Mouse (Mus musculus) embryonic facial prominence, embryonic 10.5 days (tissue): ENCODE data around the gene Rap1gap. TPM values are rescaled to one million over a fixed set of nuclear protein-coding genes. Genes with fewer than 3 reads are reported as not detected.
A peak's percentile ranks its signal among the peaks of the same experiment; 100 is the strongest.

ENCODE experiments used
- DNase-seq: peaks from one replicate; pipeline ENCODE4 v3.0.0-alpha.2; 2017; ENCODE audit warnings: low spot score
- H3K27ac ChIP-seq: fragments of 300-500 bp; sonication (generic); replicated peaks from 2 replicates; pipeline ENCODE4 v1.5.1; 2016; ENCODE audit warnings: mild to moderate bottlenecking
- H3K27me3 ChIP-seq: fragments of 300-500 bp; sonication (generic); replicated peaks from 2 replicates; pipeline ENCODE4 v1.6.1; 2016; ENCODE audit warnings: low read depth, mild to moderate bottlenecking; ENCODE audit not compliant: poor library complexity, severe bottlenecking
- H3K36me3 ChIP-seq: fragments of 300-500 bp; sonication (generic); replicated peaks from 2 replicates; pipeline ENCODE4 v1.6.1; 2016; ENCODE audit warnings: mild to moderate bottlenecking, moderate library complexity
- H3K4me1 ChIP-seq: fragments of 300-500 bp; sonication (generic); 2 replicates; pipeline ENCODE4 v1.6.1; 2016
- H3K4me3 ChIP-seq: fragments of 300-500 bp; sonication (generic); 2 replicates; pipeline ENCODE4 v1.5.1; 2016; ENCODE audit warnings: mild to moderate bottlenecking, moderate library complexity
- H3K9me3 ChIP-seq: fragments of 300-500 bp; sonication (generic); 2 replicates; pipeline ENCODE4 v1.6.1; 2016; ENCODE audit warnings: mild to moderate bottlenecking
- WGBS: fragments of 180-500 bp; shearing (Covaris S2); methylation state at CpG from one replicate; pipeline ENCODE4 v1.1.7; 2016; 5-methylcytosine and 5-hydroxymethylcytosine counted together
- polyA plus RNA-seq: library from polyadenylated mRNA; unstranded; fragments of >200 nt; fragmentation: Nextera tagmentation; extraction: Ambion mirVana; gene quantifications from 2 replicates; pipeline ENCODE4 v1.2.1, GENCODE M21; 2016

The Rap1gap gene
- polyA plus RNA-seq, 1 experiment from 2014 or later: 6.9 TPM

DNA sequence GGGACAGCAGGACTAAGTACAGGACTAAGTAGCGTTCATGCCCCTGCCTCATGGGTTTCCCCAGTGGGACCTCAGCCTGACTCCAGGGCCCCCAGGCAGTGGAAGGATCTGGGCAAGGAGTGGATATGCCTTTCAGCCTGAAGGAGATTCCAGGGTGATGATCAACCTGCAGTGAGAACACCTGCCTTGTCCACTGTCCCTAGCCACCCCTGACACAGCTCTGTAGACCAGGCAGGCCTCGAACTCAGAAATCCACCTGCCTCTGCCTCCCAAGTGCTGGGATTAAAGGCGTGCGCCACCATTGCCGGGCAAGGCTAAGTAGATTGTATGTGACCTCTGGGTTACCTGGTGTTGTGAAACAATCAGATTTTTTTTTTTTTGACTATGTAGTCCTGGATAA, 1.3 kb downstream of the Rap1gap start:
- no peak for DNase-seq
- Histone ChIP-seq H3K4me1 (peaks cover 27% of the 10 kb centered on the region), H3K27ac (no peak overlapping the region), H3K4me3 (no peak overlapping the region), H3K27me3 (peaks cover 59% of the 10 kb centered on the region), H3K36me3 (no peaks in the 10 kb centered on the region), H3K9me3 (no peaks in the 10 kb centered on the region)
- 91% methylated on average over 5 of the region's 5 CpGs for WGBS

- no peaks in the 10 kb centered on the region for H3K9me3 ChIP-seq
- peaks cover 59% of the 10 kb centered on the region for H3K27me3 ChIP-seq
- H3K36me3 ChIP-seq: no peaks in the 10 kb centered on the region
- WGBS: 65% methylated on average over 5 of the region's 5 CpGs
- H3K4me1 ChIP-seq: peaks cover 23% of the 10 kb centered on the region
- H3K27ac ChIP-seq: no peak overlapping the region
- H3K4me3 ChIP-seq: no peak overlapping the region
- DNase-seq: no peak
Observed at GRCm38 (mm10) chr4:137666283-137666957, 1.9 kb downstream of the Rap1gap start.

DNA sequence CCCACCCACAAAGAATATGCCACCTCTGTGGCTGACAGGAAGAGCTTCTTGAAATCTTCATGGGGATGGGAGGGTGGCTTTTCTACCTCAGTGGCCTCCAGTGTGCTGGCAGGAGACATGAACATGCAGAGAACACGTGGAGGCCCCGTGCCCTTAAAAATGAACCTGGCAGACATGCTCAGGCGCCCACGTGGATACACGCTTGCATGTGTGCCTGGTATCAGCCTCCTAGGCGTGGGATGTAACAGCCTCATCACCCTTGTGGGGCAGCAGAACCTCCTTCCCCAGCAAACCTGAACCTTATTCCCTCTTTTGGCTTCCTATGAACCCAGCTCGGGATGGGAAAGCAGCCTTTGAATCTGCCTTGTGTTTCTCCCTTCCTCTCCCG, 2.4 kb downstream of the Rap1gap start:
- no peak overlapping the region for H3K27ac ChIP-seq
- H3K36me3 ChIP-seq: no peaks in the 10 kb centered on the region
- no peaks in the 10 kb centered on the region for H3K9me3 ChIP-seq
- WGBS: 72% methylated on average over 8 of the region's 8 CpGs
- H3K4me1 ChIP-seq: peaks cover 23% of the 10 kb centered on the region
- no peak overlapping the region for H3K4me3 ChIP-seq
- no peak for DNase-seq
- H3K27me3 ChIP-seq: peaks cover 59% of the 10 kb centered on the region

- H3K36me3 ChIP-seq: no peaks in the 10 kb centered on the region
- peaks cover 57% of the 10 kb centered on the region for H3K27me3 ChIP-seq
- no peak overlapping the region for H3K27ac ChIP-seq
- DNase-seq: no peak
- no peak overlapping the region for H3K4me3 ChIP-seq
- 64% methylated on average over 5 of the region's 5 CpGs for WGBS
- H3K4me1 ChIP-seq: peaks cover 23% of the 10 kb centered on the region
- no peaks in the 10 kb centered on the region for H3K9me3 ChIP-seq
Observed at GRCm38 (mm10) chr4:137667747-137668146, 3.2 kb downstream of the Rap1gap start.

DNA sequence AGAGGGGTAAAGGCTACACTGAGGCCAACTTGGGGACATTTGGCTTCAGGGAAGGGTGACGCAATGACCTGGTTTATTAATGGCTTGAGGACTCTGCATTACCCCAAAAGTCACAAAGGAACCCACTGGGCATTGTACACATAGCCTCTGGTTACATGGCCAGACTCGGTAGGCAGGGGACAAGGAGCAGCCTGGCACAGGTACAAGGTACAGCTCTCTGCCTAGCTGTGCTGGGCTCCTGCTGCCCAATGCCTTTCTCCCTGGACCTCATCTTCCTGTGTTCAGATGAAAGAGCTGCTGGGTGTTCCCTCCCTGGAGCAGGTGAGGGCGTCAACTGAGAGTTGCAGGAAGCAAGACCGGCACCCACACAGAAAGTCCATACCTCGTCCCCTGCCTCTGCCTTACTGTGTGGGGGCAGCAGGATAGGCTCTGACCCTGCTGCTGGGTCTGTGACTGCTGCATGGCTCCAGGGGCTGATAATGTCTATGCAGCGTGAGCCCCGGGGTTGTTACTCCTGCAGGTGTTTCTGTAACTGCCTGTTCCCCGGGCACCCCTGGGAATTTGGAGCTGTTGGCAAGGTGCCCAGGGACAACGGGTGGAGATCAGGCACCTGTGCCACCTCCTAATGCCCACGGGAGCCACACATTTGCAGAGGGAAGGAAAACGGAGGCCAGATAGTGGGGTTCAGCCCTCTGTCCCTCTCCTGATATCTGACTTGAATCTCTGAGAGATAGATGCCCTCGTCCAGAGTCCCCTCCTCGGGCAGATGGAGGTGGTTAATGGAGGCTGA, 7.4 kb downstream of the Rap1gap start:
- no peak for DNase-seq
- Histone ChIP-seq H3K36me3 (no peaks in the 10 kb centered on the region), H3K9me3 (no peaks in the 10 kb centered on the region), H3K4me1 (peaks cover 15% of the 10 kb centered on the region), H3K27ac (no peak overlapping the region), H3K27me3 (peaks cover 20% of the 10 kb centered on the region), H3K4me3 (no peak overlapping the region)
- 80% methylated on average over 13 of the region's 13 CpGs for WGBS

DNA sequence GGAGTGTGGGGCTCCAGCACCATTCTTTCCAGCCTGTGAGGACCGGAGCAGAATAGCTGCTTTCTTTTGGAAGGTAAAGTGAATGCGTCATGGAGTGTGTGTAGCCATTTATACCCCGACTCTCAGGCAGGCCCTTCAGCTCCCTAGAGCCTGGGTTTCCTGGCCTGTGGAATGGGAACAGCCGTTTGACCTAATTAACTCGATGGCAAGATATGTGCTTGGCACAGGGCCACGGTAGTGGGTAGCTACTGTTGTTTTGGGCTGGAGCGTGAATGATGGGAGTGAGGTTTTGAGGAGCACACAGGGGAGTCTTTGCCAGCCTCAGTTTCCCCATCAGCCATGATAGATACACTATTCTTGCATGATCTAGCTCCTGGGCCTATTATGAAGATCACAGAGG, 11.0 kb downstream of the Rap1gap start:
- Histone ChIP-seq H3K9me3 (no peaks in the 10 kb centered on the region), H3K36me3 (no peaks in the 10 kb centered on the region), H3K27me3 (peaks cover 42% of the 10 kb centered on the region), H3K4me1 (peaks cover 19% of the 10 kb centered on the region), H3K4me3 (no peak overlapping the region), H3K27ac (no peak overlapping the region)
- 72% methylated on average over 7 of the region's 7 CpGs for WGBS
- no peak for DNase-seq

- Histone ChIP-seq H3K4me1 (peaks cover 24% of the 10 kb centered on the region), H3K4me3 (no peak overlapping the region), H3K9me3 (no peaks in the 10 kb centered on the region), H3K27me3 (peaks cover 47% of the 10 kb centered on the region), H3K27ac (no peak overlapping the region), H3K36me3 (no peaks in the 10 kb centered on the region)
- 10% methylated on average over 11 of the region's 11 CpGs for WGBS
- peak; percentile 87 for DNase-seq
Observed at GRCm38 (mm10) chr4:137676057-137676456, 11.5 kb downstream of the Rap1gap start.

DNA sequence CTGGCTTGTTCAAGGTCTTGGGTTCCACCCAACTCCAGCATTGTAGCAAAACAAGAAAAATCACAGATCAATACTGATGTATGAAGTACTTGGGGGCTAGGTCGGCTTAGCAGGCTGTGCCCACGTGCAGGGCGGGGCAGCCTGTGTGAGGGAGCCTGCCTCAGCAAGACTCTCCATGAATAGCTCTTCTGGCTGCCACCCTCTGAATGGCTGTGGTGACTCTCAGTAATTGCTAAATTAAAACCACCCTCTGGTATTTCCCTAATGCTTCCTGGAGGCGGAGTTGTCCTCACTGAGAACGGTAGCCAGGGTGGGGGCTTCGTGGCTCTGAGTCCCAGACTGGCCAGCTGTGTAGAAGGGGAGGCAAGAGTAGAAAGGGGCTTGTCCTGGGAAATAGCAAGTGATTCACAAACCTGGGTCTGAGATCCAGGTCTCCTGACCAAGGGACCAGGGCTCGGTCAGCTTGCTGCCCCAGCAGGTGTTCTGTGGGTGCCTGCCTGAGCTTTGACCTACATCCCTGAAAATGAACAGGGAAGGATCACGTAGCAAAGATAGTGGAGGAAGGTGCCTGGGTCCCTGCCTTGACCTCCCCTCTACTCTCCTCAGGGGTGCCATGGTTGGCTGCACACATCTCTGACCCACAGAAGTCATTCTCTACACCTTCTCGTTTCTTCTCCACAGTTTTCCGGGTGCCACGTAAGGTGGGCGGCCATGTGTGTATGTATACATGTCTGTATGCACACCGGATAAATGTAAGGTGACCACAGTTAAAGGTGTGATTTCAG, 12.4 kb downstream of the Rap1gap start:
- WGBS: 64% methylated on average over 13 of the region's 13 CpGs
- Histone ChIP-seq H3K27me3 (peaks cover 55% of the 10 kb centered on the region), H3K4me1 (peaks cover 33% of the 10 kb centered on the region)

GRCm38 (mm10) chr4:137677906-137678305, 13.4 kb downstream of the Rap1gap start:
- no peak overlapping the region for H3K27ac ChIP-seq
- no peaks in the 10 kb centered on the region for H3K9me3 ChIP-seq
- H3K36me3 ChIP-seq: no peaks in the 10 kb centered on the region
- H3K4me1 ChIP-seq: peaks cover 42% of the 10 kb centered on the region
- DNase-seq: no peak
- WGBS: 88% methylated on average over 5 of the region's 5 CpGs
- peaks cover 65% of the 10 kb centered on the region for H3K27me3 ChIP-seq
- H3K4me3 ChIP-seq: no peak overlapping the region

More for the DNA sequence above, 12.4 kb downstream of the Rap1gap start:
- no peak overlapping the region for H3K4me3 ChIP-seq
- H3K9me3 ChIP-seq: no peaks in the 10 kb centered on the region
- H3K27ac ChIP-seq: no peak overlapping the region
- DNase-seq: no peak
- H3K36me3 ChIP-seq: no peaks in the 10 kb centered on the region

DNA sequence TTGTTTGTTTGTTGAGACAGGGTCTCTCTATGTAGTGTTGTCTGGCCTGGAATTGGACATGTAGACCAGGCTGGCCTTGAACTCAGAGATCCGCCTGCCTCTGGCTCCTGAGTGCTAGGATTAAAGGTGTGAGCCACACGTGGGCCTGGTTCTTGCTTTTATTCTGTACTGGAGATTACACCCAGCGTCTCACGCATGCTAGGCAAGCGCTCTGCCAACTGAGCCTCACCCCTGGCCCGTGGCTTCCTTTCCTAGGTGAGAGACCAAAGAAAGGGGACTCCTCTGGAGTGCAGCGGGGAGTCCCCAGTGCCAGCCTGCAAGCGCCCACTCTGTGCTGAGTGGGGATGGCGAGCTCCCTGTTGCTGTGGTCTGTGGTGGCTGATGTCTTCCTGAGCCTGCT, 14.0 kb downstream of the Rap1gap start:
- Histone ChIP-seq H3K27me3 (peaks cover 72% of the 10 kb centered on the region), H3K36me3 (no peaks in the 10 kb centered on the region), H3K27ac (no peak overlapping the region), H3K9me3 (no peaks in the 10 kb centered on the region), H3K4me3 (no peak overlapping the region), H3K4me1 (peaks cover 46% of the 10 kb centered on the region)
- WGBS: 80% methylated on average over 9 of the region's 9 CpGs
- no peak for DNase-seq

GRCm38 (mm10) chr4:137679979-137680550, 15.5 kb downstream of the Rap1gap start:
- H3K36me3 ChIP-seq: no peaks in the 10 kb centered on the region
- peaks cover 46% of the 10 kb centered on the region for H3K4me1 ChIP-seq
- H3K27ac ChIP-seq: no peak overlapping the region
- 73% methylated on average over 2 of the region's 2 CpGs for WGBS
- no peak for DNase-seq
- no peak overlapping the region for H3K4me3 ChIP-seq
- H3K9me3 ChIP-seq: no peaks in the 10 kb centered on the region
- H3K27me3 ChIP-seq: peaks cover 87% of the 10 kb centered on the region

GRCm38 (mm10) chr4:137680721-137681120, 16.2 kb downstream of the Rap1gap start:
- 26% methylated on average over 7 of the region's 7 CpGs for WGBS
- H3K27me3 ChIP-seq: peaks cover 87% of the 10 kb centered on the region
- no peak for DNase-seq
- no peak overlapping the region for H3K4me3 ChIP-seq
- no peak overlapping the region for H3K27ac ChIP-seq
- H3K9me3 ChIP-seq: no peaks in the 10 kb centered on the region
- no peaks in the 10 kb centered on the region for H3K36me3 ChIP-seq
- H3K4me1 ChIP-seq: peaks cover 46% of the 10 kb centered on the region
